16 mouse cellular contexts compared by ENCODE assay signal in the genomic region with DNA sequence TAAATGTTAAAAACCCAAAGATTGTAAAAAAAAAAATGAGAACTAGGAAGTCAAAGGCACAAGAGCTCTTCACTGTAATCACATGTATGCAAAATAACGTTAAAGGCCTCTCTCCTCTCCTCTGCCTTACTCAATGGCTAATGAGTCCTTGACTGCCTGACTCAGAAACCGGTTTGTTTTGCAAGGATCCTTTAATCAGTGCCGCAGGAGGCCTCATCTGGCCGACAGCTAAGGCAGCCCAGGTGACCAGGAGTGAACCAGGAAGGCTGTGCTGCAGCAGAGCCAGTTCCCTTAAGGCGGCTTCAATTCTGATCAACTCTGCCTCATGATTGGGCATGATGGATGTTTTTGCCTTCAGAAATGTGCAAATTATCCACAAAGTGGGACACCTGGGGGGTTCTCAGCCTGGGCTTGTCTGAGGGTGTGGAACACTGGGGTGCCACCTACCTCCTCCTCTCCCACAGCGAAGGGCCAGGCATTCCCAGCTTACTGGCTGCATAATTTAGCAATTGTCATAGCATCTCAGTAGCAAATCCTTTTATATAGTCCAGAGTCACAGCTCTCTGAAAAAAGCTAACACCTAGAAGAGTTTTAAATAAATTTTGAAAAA. TPM values are rescaled to one million over a fixed set of nuclear protein-coding genes. Genes with fewer than 3 reads are reported as not detected.
DNase-seq lines count a peak whose midpoint lies in the region; ATAC-seq and TF ChIP-seq lines count a peak whose summit lies in the region.
"Had no signal": no experiment of that assay in that cellular context is flagged by ENCODE, and none has a peak within 500 bp of the region (broad histone marks: within the 10 kb centered on the region; RNA-seq: fewer than 3 reads in every experiment).

No protein-coding gene starts in this region.

- no peak overlapping the region for H3K4me2 ChIP-seq in embryonic facial prominence, embryonic 13.5 days
- H3K4me2 ChIP-seq in midbrain, embryonic 15.5 days, result no peak overlapping the region
- H3K4me2 ChIP-seq: hindbrain, embryonic 13.5 days; neural tube, embryonic 15.5 days had no signal

- H3K4me3 ChIP-seq in layer of hippocampus, adult 2 months, result no peak overlapping the region
- no peak overlapping the region for H3K4me3 ChIP-seq in embryonic facial prominence, embryonic 13.5 days
- no peak overlapping the region for H3K4me3 ChIP-seq in limb, embryonic 10.5 days
- H3K4me3 ChIP-seq in midbrain, embryonic 15.5 days, result no peak overlapping the region
- H3K4me3 ChIP-seq: forebrain, embryonic 10.5 days; heart, adult 2 months; hindbrain, embryonic 13.5 days; neural tube, embryonic 15.5 days had no signal

- no peaks in the 10 kb centered on the region for H3K27me3 ChIP-seq in embryonic facial prominence, embryonic 13.5 days
- no peaks in the 10 kb centered on the region for H3K27me3 ChIP-seq in limb, embryonic 10.5 days (ENCODE audit: low read depth, poor library complexity, severe bottlenecking)
- H3K27me3 ChIP-seq in midbrain, embryonic 15.5 days (replicated peaks), result no peaks in the 10 kb centered on the region
- H3K27me3 ChIP-seq: hindbrain, embryonic 13.5 days; neural tube, embryonic 15.5 days had no signal

- H3K36me3 ChIP-seq in embryonic facial prominence, embryonic 13.5 days, result peaks cover 20% of the 10 kb centered on the region
- H3K36me3 ChIP-seq in limb, embryonic 10.5 days, result peaks cover 7% of the 10 kb centered on the region
- H3K36me3 ChIP-seq in midbrain, embryonic 15.5 days (replicated peaks), result no peaks in the 10 kb centered on the region
- H3K36me3 ChIP-seq: hindbrain, embryonic 13.5 days; neural tube, embryonic 15.5 days had no signal

- no peak for DNase-seq in layer of hippocampus, adult 2 months (ENCODE audit: low spot score in 2 of 2)
- DNase-seq in layer of hippocampus, postnatal 10 days (ENCODE audit: low spot score in 2 of 2), result no peak
- DNase-seq in limb, embryonic 10.5 days (ENCODE audit: low spot score), result peak; percentile 40
- DNase-seq in left cerebral cortex, adult 11 months (ENCODE audit: low spot score), result no peak
- DNase-seq in ovary, postnatal 10 days (ENCODE audit: low spot score), result no peak
- no peak for DNase-seq in layer of hippocampus, postnatal 25 days (ENCODE audit: extremely low spot score in 1 of 2, low spot score in 1 of 2)
- DNase-seq: cerebellum, adult 9-11 months; kidney, postnatal 14 days; thymus, postnatal 14 days had no signal

- H3K27ac ChIP-seq in layer of hippocampus, adult 2 months, result 0 out of 2 replicates have a peak overlapping the region, but pooled peaks have one; percentile 5
- peak overlapping the region; percentile 8 for H3K27ac ChIP-seq in embryonic facial prominence, embryonic 13.5 days
- H3K27ac ChIP-seq in limb, embryonic 10.5 days, result no peak overlapping the region
- H3K27ac ChIP-seq in midbrain, embryonic 15.5 days, result peak overlapping the region; percentile 62
- H3K27ac ChIP-seq: forebrain, embryonic 10.5 days; heart, adult 2 months; hindbrain, embryonic 13.5 days; macrophage; neural tube, embryonic 15.5 days had no signal

- TF ChIP-seq CTCF in layer of hippocampus, adult 2 months (conservative IDR thresholded peaks at IDR 0.05), result no peak

- H3K9me3 ChIP-seq in embryonic facial prominence, embryonic 13.5 days, result no peaks in the 10 kb centered on the region
- H3K9me3 ChIP-seq in limb, embryonic 10.5 days (replicated peaks), result no peaks in the 10 kb centered on the region
- H3K9me3 ChIP-seq in midbrain, embryonic 15.5 days, result no peaks in the 10 kb centered on the region
- H3K9me3 ChIP-seq: forebrain, embryonic 10.5 days; hindbrain, embryonic 13.5 days; neural tube, embryonic 15.5 days had no signal

- no peak overlapping the region for H3K9ac ChIP-seq in embryonic facial prominence, embryonic 13.5 days
- H3K9ac ChIP-seq in midbrain, embryonic 15.5 days, result no peak overlapping the region
- H3K9ac ChIP-seq: hindbrain, embryonic 13.5 days; neural tube, embryonic 15.5 days had no signal

- ATAC-seq in embryonic facial prominence, embryonic 13.5 days (ENCODE audit: insufficient number of reproducible peaks, insufficient read depth, low FRiP score, low TSS enrichment, low read depth), result peak; percentile 62; the same call in 1 of the 2 replicates
- peak; percentile 50 for ATAC-seq in midbrain, embryonic 15.5 days (replicated peaks)

- H3K4me1 ChIP-seq in embryonic facial prominence, embryonic 13.5 days, result peaks cover 46% of the 10 kb centered on the region
- peaks cover 16% of the 10 kb centered on the region for H3K4me1 ChIP-seq in limb, embryonic 10.5 days
- peaks cover 7% of the 10 kb centered on the region for H3K4me1 ChIP-seq in midbrain, embryonic 15.5 days

- WGBS in embryonic facial prominence, embryonic 13.5 days, result 35% methylated on average over 6 of the region's 6 CpGs
- WGBS in limb, embryonic 10.5 days, result 23% methylated on average over 6 of the region's 6 CpGs
- 31% methylated on average over 6 of the region's 6 CpGs for WGBS in midbrain, embryonic 15.5 days

RNA-seq across cellular contexts. Expression of a gene that starts 43.0 kb away (rescaled TPM):
- total RNA-seq in layer of hippocampus, adult 2 months (2021), result 100 to 1,000 TPM; 244 to 250 TPM
- 100 to 1,000 TPM; 126 to 132 TPM for total RNA-seq in layer of hippocampus, postnatal 10 days (2021)
- polyA plus RNA-seq in embryonic facial prominence, embryonic 13.5 days (2015; fragmentation: Nextera tagmentation; extraction: Ambion mirVana), result 146 and 173 TPM in 2 replicates
- 33.8 and 45.5 TPM in 2 replicates for polyA plus RNA-seq in limb, embryonic 10.5 days (2016; fragmentation: Nextera tagmentation; extraction: Ambion mirVana)
- polyA plus RNA-seq in midbrain, embryonic 15.5 days (2015; fragmentation: Nextera tagmentation; extraction: Ambion mirVana), result 20.0 and 21.2 TPM in 2 replicates
- total RNA-seq in layer of hippocampus, postnatal 25 days (2021), result 100 to 1,000 TPM; 230 to 238 TPM
